In genomic region chr16:24255037-24255436, GRCm38 (mm10) we compare ENCODE assay signal across 16 mouse cellular contexts.
A peak's percentile ranks its signal among the peaks of the same experiment; 100 is the strongest.
DNase-seq lines count a peak whose midpoint lies in the region; ATAC-seq and TF ChIP-seq lines count a peak whose summit lies in the region.
"Had no signal": no experiment of that assay in that cellular context is flagged by ENCODE, and none has a peak within 500 bp of the region (broad histone marks: within the 10 kb centered on the region; RNA-seq: fewer than 3 reads in every experiment).

No protein-coding gene starts in this region.

- H3K27me3 ChIP-seq in embryonic facial prominence, embryonic 14.5 days (replicated peaks; ENCODE audit: control insufficient read depth, insufficient read depth, low read length): no peaks in the 10 kb centered on the region
- H3K27me3 ChIP-seq in embryonic facial prominence, embryonic 10.5 days (replicated peaks; ENCODE audit: low read depth, poor library complexity, severe bottlenecking): no peaks in the 10 kb centered on the region
- no peaks in the 10 kb centered on the region for H3K27me3 ChIP-seq in kidney, embryonic 14.5 days (ENCODE audit: control insufficient read depth, insufficient read depth, low read length)
- H3K27me3 ChIP-seq in liver, embryonic 15.5 days: no peaks in the 10 kb centered on the region
- H3K27me3 ChIP-seq in midbrain, postnatal 0 days (ENCODE audit: insufficient read depth, low read length): no peaks in the 10 kb centered on the region
- H3K27me3 ChIP-seq: limb, embryonic 13.5 days had no signal

- no peaks in the 10 kb centered on the region for H3K4me1 ChIP-seq in embryonic facial prominence, embryonic 14.5 days (ENCODE audit: control insufficient read depth, insufficient read depth, low read length)
- no peaks in the 10 kb centered on the region for H3K4me1 ChIP-seq in embryonic facial prominence, embryonic 10.5 days
- no peaks in the 10 kb centered on the region for H3K4me1 ChIP-seq in kidney, embryonic 14.5 days (ENCODE audit: control insufficient read depth, insufficient read depth, low read length)
- 0 out of 2 replicates have a peak, but pooled peaks cover 3% of the 10 kb centered on the region for H3K4me1 ChIP-seq in liver, embryonic 15.5 days (replicated peaks)
- H3K4me1 ChIP-seq in midbrain, postnatal 0 days (ENCODE audit: insufficient read depth, low read length): no peaks in the 10 kb centered on the region
- H3K4me1 ChIP-seq: heart, embryonic 10.5 days had no signal

- WGBS in embryonic facial prominence, embryonic 14.5 days: 52% methylated on average over 10 of the region's 10 CpGs
- WGBS in embryonic facial prominence, embryonic 10.5 days: 86% methylated on average over 10 of the region's 10 CpGs
- WGBS in kidney, embryonic 14.5 days: 62% methylated on average over 10 of the region's 10 CpGs
- 60% methylated on average over 10 of the region's 10 CpGs for WGBS in liver, embryonic 15.5 days (ENCODE audit: insufficient replicate concordance)
- 74% methylated on average over 10 of the region's 10 CpGs for WGBS in midbrain, postnatal 0 days

- H3K9ac ChIP-seq in embryonic facial prominence, embryonic 14.5 days (ENCODE audit: low read depth, low read length): no peak overlapping the region
- H3K9ac ChIP-seq in kidney, embryonic 14.5 days (ENCODE audit: low read depth, low read length): no peak overlapping the region
- no peak overlapping the region for H3K9ac ChIP-seq in liver, embryonic 15.5 days
- H3K9ac ChIP-seq in midbrain, postnatal 0 days (replicated peaks; ENCODE audit: low read length, poor library complexity, severe bottlenecking): no peak overlapping the region
- H3K9ac ChIP-seq: limb, embryonic 13.5 days had no signal

- DNase-seq in embryonic facial prominence, embryonic 14.5 days (ENCODE audit: low spot score): peak; percentile 57
- no peak for DNase-seq in embryonic facial prominence, embryonic 10.5 days (ENCODE audit: low spot score)
- DNase-seq in forelimb bud, embryonic 11.5 days (ENCODE audit: low read depth, low spot score): peak; percentile 24
- DNase-seq in midbrain, postnatal 0 days (ENCODE audit: low spot score): no peak
- DNase-seq in frontal cortex, postnatal 10 days (ENCODE audit: low spot score in 2 of 2): no peak
- DNase-seq in layer of hippocampus, postnatal 10 days (ENCODE audit: low spot score in 2 of 2): no peak
- DNase-seq: cerebellum, adult 9-11 months; gastrocnemius, adult 2 months; heart, postnatal 36 days; lung, postnatal 10 days; right cerebral cortex, postnatal 25 days had no signal

- no peak overlapping the region for H3K4me2 ChIP-seq in embryonic facial prominence, embryonic 14.5 days (ENCODE audit: low read depth, low read length)
- H3K4me2 ChIP-seq in kidney, embryonic 14.5 days (replicated peaks; ENCODE audit: low read depth, low read length): no peak overlapping the region
- 0 out of 2 replicates have a peak overlapping the region, but pooled peaks have one; percentile 23 for H3K4me2 ChIP-seq in liver, embryonic 15.5 days
- H3K4me2 ChIP-seq in midbrain, postnatal 0 days (ENCODE audit: low read depth, low read length, poor library complexity, severe bottlenecking): no peak overlapping the region
- H3K4me2 ChIP-seq: limb, embryonic 13.5 days; midbrain, embryonic 11.5 days had no signal

- H3K9me3 ChIP-seq in embryonic facial prominence, embryonic 14.5 days (ENCODE audit: control insufficient read depth, low read length): no peaks in the 10 kb centered on the region
- H3K9me3 ChIP-seq in embryonic facial prominence, embryonic 10.5 days: no peaks in the 10 kb centered on the region
- no peaks in the 10 kb centered on the region for H3K9me3 ChIP-seq in kidney, embryonic 14.5 days (ENCODE audit: control insufficient read depth, low read length)
- no peaks in the 10 kb centered on the region for H3K9me3 ChIP-seq in liver, embryonic 15.5 days (replicated peaks)
- H3K9me3 ChIP-seq in midbrain, postnatal 0 days (ENCODE audit: low read length): no peaks in the 10 kb centered on the region
- H3K9me3 ChIP-seq: heart, embryonic 10.5 days; limb, embryonic 13.5 days had no signal

- no peak overlapping the region for H3K4me3 ChIP-seq in embryonic facial prominence, embryonic 14.5 days (ENCODE audit: low read depth, low read length)
- H3K4me3 ChIP-seq in embryonic facial prominence, embryonic 10.5 days: no peak overlapping the region
- no peak overlapping the region for H3K4me3 ChIP-seq in kidney, embryonic 14.5 days (ENCODE audit: low read length)
- no peak overlapping the region for H3K4me3 ChIP-seq in liver, embryonic 15.5 days (replicated peaks)
- H3K4me3 ChIP-seq in midbrain, postnatal 0 days (ENCODE audit: low read depth, low read length): no peak overlapping the region
- H3K4me3 ChIP-seq: gastrocnemius, adult 2 months; heart, embryonic 10.5 days; limb, embryonic 13.5 days had no signal

- TF ChIP-seq CTCF in midbrain, postnatal 0 days (IDR thresholded peaks at IDR 0.05): no peak

- ATAC-seq in embryonic facial prominence, embryonic 14.5 days (ENCODE audit: low read depth): no peak; the same call in 1 of the 2 replicates
- ATAC-seq in kidney, embryonic 14.5 days (ENCODE audit: low FRiP score, low TSS enrichment): peak; percentile 89
- ATAC-seq in liver, embryonic 15.5 days (ENCODE audit: insufficient read depth): peak; percentile 9; the same call in 1 of the 2 replicates
- no peak for ATAC-seq in midbrain, postnatal 0 days (ENCODE audit: low FRiP score)

- no peaks in the 10 kb centered on the region for H3K36me3 ChIP-seq in embryonic facial prominence, embryonic 14.5 days (ENCODE audit: control insufficient read depth, insufficient read depth, low read length)
- no peaks in the 10 kb centered on the region for H3K36me3 ChIP-seq in embryonic facial prominence, embryonic 10.5 days (replicated peaks)
- H3K36me3 ChIP-seq in kidney, embryonic 14.5 days (ENCODE audit: control insufficient read depth, insufficient read depth, low read length): no peaks in the 10 kb centered on the region
- H3K36me3 ChIP-seq in liver, embryonic 15.5 days (replicated peaks): no peaks in the 10 kb centered on the region
- no peaks in the 10 kb centered on the region for H3K36me3 ChIP-seq in midbrain, postnatal 0 days (ENCODE audit: insufficient read depth, low read length)
- H3K36me3 ChIP-seq: heart, embryonic 10.5 days; limb, embryonic 13.5 days had no signal

- H3K27ac ChIP-seq in embryonic facial prominence, embryonic 14.5 days (replicated peaks; ENCODE audit: low read depth, low read length): no peak overlapping the region
- no peak overlapping the region for H3K27ac ChIP-seq in embryonic facial prominence, embryonic 10.5 days (replicated peaks)
- H3K27ac ChIP-seq in kidney, embryonic 14.5 days (ENCODE audit: low read depth, low read length): peak overlapping the region; percentile 27; the same call in 1 of the 2 replicates
- H3K27ac ChIP-seq in liver, embryonic 15.5 days (replicated peaks): peak overlapping the region; percentile 61
- no peak overlapping the region for H3K27ac ChIP-seq in midbrain, postnatal 0 days (ENCODE audit: low read depth, low read length)
- H3K27ac ChIP-seq: gastrocnemius, adult 2 months; heart, embryonic 10.5 days; limb, embryonic 13.5 days had no signal

Comparison
In these comparisons a context has a peak if more than half of its experiments do, and no peak if none do; other contexts are left out.
1. DNase-seq: peak in embryonic facial prominence, embryonic 14.5 days (single experiment) and forelimb bud, embryonic 11.5 days (single experiment); none in embryonic facial prominence, embryonic 10.5 days (single experiment), midbrain, postnatal 0 days (single experiment), frontal cortex, postnatal 10 days (0 of 2) and layer of hippocampus, postnatal 10 days (0 of 2).
2. ATAC-seq: peak in kidney, embryonic 14.5 days (single experiment) and liver, embryonic 15.5 days (single experiment); none in embryonic facial prominence, embryonic 14.5 days (single experiment) and midbrain, postnatal 0 days (single experiment).
3. H3K27ac ChIP-seq: peak in kidney, embryonic 14.5 days (single experiment) and liver, embryonic 15.5 days (single experiment); none in embryonic facial prominence, embryonic 14.5 days (single experiment), embryonic facial prominence, embryonic 10.5 days (single experiment) and midbrain, postnatal 0 days (single experiment).